Mouse (Mus musculus): Measurements from ENCODE around the gene Cldn24.

Gene Cldn24

DNA sequence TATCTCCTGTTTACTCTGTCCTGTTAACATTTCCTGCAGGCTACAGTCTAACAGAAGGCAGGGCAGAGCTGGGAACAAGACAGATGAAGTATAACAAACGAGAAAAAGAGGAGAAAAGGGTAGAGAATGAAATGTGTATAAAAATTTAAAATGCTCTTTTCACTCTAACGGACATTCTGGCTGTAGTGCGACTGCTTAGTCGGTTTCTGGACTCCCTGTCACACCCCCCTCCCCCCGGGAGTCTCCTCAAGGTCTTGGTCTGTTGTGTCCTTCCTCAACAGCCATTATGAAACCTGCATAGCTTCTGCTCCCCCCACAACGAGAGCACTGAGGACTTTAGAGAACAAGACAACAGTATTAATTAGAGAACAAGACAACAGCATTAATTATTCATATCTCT lies 10.7 kb downstream of the Cldn24 start:
- DNase-seq: no peak

DNA sequence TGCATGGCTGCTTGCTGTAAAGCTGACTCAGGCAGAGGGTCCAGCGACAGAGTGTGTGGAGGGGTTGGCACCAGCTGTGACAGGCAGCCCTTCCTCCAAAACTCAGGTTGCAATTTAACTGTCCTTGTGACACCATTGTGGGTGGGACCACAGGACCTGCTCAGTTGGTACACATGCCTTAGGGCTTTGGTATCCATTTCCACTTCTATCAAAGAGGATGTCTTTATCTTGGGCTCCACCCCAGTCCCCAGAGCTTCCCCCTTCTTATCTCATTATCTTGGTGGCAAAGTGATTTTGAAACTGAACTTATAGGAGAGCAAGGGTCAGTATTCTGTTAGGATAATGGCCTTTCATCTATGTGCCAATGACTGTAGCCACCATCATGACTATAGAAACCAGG lies 12.0 kb downstream of the Cldn24 start:
- DNase-seq: no peak

DNA sequence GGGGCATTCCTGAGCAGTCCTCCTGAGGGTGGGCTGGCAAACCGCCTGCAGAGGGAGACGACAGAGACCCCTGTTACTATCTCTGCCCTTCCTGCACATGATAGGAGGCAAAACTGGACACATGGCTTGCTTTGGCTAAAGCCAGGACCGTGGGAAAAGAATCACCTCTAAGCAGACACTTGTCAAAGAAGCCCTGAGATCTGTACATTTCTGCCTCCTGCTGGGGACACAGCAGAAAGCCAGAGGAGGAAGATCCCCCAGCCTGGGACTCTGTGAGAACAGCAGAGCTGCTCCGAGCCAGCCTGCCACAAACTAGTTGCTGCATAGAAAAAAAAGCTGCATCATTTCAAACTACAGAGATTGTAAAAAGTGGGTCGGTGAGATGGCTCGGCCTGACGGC lies 21.1 kb downstream of the Cldn24 start:
- no peak for DNase-seq

DNA sequence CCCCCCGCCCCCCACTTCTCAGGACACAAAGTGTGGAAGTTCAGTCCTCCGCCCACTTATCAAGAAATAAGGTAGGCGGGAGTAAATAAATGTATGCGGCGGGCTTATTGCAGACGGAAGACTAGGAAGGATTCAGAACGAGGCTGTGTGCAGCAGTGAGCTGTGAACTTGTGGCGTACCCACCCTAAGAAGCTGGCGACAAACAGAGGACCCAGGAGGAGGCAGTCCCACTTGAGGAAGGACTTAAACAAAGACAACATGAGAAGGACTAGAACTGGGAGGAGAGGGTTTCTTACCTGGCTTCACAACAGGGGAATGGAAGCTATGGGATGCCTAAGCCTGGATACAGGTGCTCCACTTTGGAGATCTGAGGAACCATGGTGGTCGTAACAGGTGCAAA lies 21.7 kb downstream of the Cldn24 start:
- DNase-seq: no peak

DNA sequence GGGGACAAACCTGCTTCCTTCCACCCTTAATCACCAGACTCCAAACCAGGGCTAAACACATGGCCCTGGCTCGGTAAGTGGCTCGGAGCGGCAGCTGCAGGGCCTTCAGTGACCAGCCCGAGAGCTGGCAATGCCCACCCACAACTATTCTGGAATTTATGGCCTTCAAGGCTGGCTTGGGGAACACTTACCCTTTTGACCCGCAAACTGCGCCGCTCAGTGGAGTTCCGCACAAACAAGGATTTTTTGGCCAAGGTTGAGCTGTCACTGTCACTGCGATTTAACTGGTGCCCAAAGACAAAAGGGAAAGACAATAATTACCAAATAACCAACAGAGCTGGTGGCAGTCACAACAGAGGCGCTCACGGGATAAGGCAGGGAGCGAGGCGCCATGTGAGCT lies 24.0 kb downstream of the Cldn24 start:
- DNase-seq: no peak

DNA sequence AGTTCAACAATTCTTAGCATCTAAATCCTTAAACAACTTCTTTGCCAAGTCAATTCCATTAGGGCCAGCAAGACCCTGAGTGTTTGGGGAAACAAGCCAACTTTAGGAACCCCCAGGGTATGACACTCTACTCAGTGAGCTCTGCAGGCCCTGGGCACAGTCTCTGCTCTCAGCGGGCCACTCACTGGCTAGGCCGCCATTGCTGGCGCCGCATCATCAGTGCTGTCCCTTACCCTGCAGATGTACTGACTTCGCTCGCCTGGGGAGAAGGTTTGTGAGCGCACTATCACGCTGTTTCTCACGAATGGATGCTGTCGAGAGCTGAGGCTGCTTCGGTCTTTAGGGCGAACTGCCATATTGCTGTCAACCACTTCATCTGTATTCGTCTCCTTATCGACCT lies 25.2 kb downstream of the Cldn24 start:
- no peak for DNase-seq

DNA sequence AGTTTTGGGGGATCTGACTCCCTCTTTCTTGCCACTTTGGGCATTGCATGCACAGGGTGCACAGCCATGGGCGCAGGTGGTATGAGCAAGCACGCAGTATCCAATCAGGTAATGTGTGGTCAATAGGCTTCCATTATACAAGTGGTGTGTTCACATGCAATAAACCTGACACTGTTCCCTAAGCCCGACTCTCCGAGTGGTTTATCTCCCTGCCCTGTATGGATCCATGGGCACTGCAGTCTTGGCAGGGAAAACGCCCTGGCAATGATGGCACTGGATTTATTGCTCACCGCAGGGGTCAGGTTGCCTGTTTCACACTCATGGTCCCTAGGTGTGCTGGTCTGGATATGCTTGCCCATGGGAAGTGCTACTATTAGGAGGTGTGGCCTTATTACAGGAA lies 26.0 kb downstream of the Cldn24 start:
- no peak for DNase-seq

DNA sequence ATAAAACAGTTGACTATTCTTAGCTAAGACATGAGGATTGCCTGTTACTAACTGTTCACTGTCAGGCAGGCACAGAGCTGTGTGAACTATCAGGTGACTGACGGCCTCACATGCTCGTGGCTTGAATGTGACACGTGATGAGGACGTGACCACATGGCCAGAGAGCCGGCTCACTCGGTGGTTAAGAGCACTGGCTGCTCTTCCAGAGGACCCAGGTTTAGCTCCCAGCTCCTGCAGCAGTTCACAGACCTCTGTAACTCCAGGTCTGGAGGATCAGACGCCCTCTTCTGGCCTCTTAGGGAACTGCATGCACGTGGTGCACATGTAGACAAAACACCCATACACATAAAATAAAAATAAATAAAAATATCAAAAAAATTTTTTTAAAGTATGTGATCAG lies 27.9 kb downstream of the Cldn24 start:
- DNase-seq: peak; percentile 36

DNA sequence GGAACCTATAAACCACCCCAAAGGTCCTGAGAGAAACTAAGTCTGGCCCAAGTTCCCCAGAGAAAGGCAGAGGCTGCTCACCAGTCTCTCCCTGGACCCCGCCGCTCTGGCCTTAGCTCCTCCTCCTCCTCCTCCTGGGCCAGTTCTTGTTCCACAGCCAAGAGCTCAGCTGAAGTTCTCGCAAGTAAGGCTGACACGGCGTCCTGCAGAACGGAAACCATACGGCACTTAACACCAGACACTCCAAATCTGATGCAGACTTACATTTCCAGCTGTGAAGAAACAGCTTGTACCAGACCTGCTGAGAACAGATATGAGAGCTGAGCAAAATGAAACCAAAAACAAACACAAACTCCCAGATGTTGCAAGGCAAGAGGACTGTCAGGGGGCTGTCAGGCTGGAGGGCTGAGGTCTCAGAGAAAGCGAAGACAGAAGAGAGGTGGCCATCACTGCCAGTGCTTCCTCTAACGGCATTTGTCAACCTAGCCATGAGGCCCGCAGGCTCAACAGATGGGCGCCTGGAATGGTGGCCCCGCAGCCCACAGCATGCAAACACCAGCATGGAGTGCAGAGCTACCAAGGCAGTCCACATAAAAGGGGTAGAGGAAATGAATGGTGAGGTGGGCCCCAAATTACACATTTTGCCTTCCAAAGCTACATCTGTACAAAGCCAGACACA lies 30.0 kb downstream of the Cldn24 start:
- peak in 1 of 2 experiments; percentile 11 for DNase-seq

DNA sequence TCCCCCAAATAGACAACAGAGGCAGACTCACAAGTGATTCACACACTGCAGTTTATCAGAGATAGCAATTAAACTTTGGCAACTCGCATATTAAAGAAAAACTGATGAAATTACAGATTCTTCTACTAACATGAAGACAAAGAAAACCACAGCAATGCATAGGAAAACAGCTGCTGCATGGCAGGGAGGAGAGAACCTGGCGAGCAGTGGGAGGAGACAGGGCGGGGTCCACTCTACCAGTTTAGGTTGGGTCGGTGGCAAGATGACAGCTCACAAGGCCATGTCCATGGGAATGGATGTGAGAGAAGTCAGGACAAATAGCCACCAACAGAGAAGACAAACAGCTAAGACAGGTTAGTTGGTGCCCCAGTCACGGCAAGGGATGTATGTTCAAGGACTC lies 30.8 kb downstream of the Cldn24 start:
- DNase-seq: peak; percentile 12 to 16

DNA sequence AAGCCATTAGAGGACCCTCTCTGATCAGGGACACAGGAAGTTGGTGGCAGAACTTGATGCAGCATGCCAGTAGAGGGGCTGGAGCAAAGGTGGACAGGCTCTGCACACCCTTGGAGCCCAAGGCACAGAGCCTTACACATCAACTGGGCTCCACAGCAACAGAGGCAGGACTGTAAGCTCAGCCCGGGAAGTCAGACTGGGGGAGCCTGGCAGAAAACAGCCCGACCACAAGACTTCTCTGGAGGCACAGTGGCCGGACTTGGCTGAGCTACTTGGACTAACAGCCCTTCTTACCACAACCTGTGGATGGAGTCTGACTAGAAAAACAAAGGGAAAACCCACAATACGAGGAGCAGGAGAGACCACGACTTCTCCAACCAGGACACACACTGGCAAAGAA lies 31.4 kb downstream of the Cldn24 start:
- no peak for DNase-seq

DNA sequence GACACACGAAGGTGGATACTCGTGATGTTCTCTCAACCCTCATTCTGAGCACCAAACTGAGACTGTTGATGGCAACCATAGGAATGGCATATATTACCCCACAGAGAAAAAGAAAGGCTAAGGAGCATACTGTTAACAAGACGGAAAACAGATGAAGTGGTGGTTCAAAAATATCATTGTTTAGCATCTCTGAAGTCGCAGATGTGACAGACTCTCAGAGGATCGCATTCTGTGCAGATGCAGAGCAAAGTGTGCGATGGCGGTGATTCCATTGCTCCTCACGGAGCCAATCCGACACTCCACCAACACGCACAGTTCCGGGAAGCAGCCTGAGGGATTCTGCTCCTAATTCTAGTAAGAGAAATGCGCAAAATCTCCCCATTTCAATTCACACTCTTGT lies 37.3 kb downstream of the Cldn24 start:
- DNase-seq: no peak

DNA sequence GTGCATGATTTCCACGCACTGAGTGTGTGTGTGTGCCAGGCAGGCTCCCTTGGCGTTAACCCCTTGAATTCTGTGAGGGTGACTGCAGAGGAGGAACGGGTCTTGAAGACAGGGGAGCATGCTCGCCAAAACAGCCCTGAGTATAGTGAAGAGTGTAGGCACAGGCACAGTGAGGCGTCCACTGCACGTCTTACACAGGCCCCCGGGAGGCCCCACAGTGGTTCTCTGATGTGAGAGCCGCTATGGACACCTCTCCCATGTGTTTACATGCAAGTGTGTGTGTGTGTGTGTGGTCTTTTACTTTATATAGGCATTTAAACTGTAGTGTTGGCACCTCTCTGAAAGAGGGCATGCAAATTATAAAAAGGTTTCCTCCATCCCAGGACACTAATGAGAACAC lies 44.6 kb downstream of the Cldn24 start:
- no peak for DNase-seq

DNA sequence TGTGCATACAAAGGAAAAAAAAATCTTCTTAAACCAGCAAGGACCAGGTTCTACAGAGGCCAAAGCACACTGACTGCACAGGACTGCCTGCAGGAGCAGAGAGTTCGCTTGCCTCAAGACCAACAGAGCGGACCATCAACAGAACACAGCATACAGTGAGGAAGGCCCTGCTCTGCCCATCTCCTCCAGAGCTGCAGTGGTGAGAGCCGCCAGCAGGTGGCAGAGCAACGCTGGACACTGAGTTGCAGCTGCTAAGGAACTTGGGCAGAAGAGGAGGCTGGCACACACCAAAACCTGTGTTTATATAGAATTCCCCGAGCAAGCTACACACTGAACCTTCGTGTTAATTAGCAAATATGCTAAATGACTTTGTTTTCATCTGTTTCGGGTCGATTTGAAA lies 45.1 kb downstream of the Cldn24 start:
- peak; percentile 84 for DNase-seq

Measured in B cell, adult 2 months (primary cell).